Mouse (Mus musculus) liver, embryonic 11.5 days (tissue): ENCODE data around the gene Wwc2. TPM values are rescaled to one million over a fixed set of nuclear protein-coding genes. Genes with fewer than 3 reads are reported as not detected.

Experiments
- ATAC-seq: fragments of 200-750 bp; cut with Nextera tagmentation; replicated peaks from 2 replicates; pipeline ENCODE4 v1.8.0; 2017; ENCODE audit warnings: moderate number of reproducible peaks, mild to moderate bottlenecking, moderate TSS enrichment, moderate library complexity; ENCODE audit not compliant: low FRiP score
- DNase-seq: peaks from one replicate; pipeline ENCODE4 v3.0.0-alpha.2; 2017; ENCODE audit warnings: low spot score
- H3K27ac ChIP-seq: fragments of 300-500 bp; sonication (generic); 2 replicates; pipeline ENCODE4 v1.5.1; 2014; ENCODE audit warnings: mild to moderate bottlenecking, low read depth, low read length, control low read depth
- H3K27me3 ChIP-seq: fragments of 300-500 bp; sonication (generic); replicated peaks from 2 replicates; pipeline ENCODE4 v1.6.1; 2014; ENCODE audit warnings: low read length, mixed read lengths; ENCODE audit not compliant: control insufficient read depth, insufficient read depth
- H3K36me3 ChIP-seq: fragments of 300-500 bp; sonication (generic); 2 replicates; pipeline ENCODE4 v1.6.1; 2014; ENCODE audit warnings: mild to moderate bottlenecking, low read length, moderate library complexity, mixed read lengths; ENCODE audit not compliant: control insufficient read depth, insufficient read depth
- H3K4me1 ChIP-seq: fragments of 300-500 bp; sonication (generic); replicated peaks from 2 replicates; pipeline ENCODE4 v1.6.1; 2014; ENCODE audit warnings: low read length, mixed read lengths; ENCODE audit not compliant: control insufficient read depth, insufficient read depth
- H3K4me2 ChIP-seq: fragments of 300-500 bp; sonication (generic); 2 replicates; pipeline ENCODE4 v1.6.1; 2014; ENCODE audit warnings: mild to moderate bottlenecking, control low read depth, moderate library complexity
- H3K4me3 ChIP-seq: fragments of 300-500 bp; sonication (generic); 2 replicates; pipeline ENCODE4 v1.5.1; 2014; ENCODE audit warnings: low read depth, low read length, control low read depth
- H3K9ac ChIP-seq: fragments of 300-500 bp; sonication (generic); 2 replicates; pipeline ENCODE4 v1.6.1; 2014; ENCODE audit warnings: low read depth, low read length, control low read depth
- H3K9me3 ChIP-seq: fragments of 300-500 bp; sonication (generic); 2 replicates; pipeline ENCODE4 v1.6.1; 2016; ENCODE audit warnings: low read length, inconsistent platforms, mixed read lengths; ENCODE audit not compliant: control insufficient read depth
- WGBS: fragments of 180-500 bp; shearing (Covaris S2); extraction: QIAGEN DNeasy Blood & Tissue Kit; methylation state at CpG from one replicate; pipeline ENCODE4 v1.1.7; 2014; 5-methylcytosine and 5-hydroxymethylcytosine counted together
- polyA plus RNA-seq: library from polyadenylated mRNA; unstranded; fragments of >200 nt; fragmentation: Nextera tagmentation; extraction: Ambion mirVana; gene quantifications from 2 replicates; pipeline ENCODE4 v1.2.1, GENCODE M21; 2014

Wwc2 gene
- polyA plus RNA-seq, 1 experiment from 2014 or later, result 7.3 TPM

GRCm38 (mm10) chr8:47852737-47853136 is 138.0 kb downstream of the Wwc2 start:
- H3K4me2 ChIP-seq, result no peak overlapping the region
- no peaks in the 10 kb centered on the region for H3K9me3 ChIP-seq
- no peaks in the 10 kb centered on the region for H3K27me3 ChIP-seq
- H3K27ac ChIP-seq, result no peak overlapping the region
- H3K36me3 ChIP-seq, result 0 out of 2 replicates have a peak, but pooled peaks cover 2% of the 10 kb centered on the region
- no peak overlapping the region for H3K4me3 ChIP-seq
- no peak for DNase-seq
- no peaks in the 10 kb centered on the region for H3K4me1 ChIP-seq
- H3K9ac ChIP-seq, result no peak overlapping the region
- 77% methylated on average over 5 of the region's 5 CpGs for WGBS
- ATAC-seq, result no peak

- no peak for DNase-seq
- peaks cover 4% of the 10 kb centered on the region; the same call in 1 of the 2 replicates for H3K36me3 ChIP-seq
- no peaks in the 10 kb centered on the region for H3K27me3 ChIP-seq
- ATAC-seq, result no peak; the same call in 1 of the 2 replicates
- H3K4me1 ChIP-seq, result no peaks in the 10 kb centered on the region
- peak overlapping the region; percentile 18 for H3K4me3 ChIP-seq
- H3K4me2 ChIP-seq, result peak overlapping the region; percentile 30
- no peak overlapping the region for H3K9ac ChIP-seq
- 55% methylated on average over 12 of the region's 12 CpGs for WGBS
- no peak overlapping the region for H3K27ac ChIP-seq
- H3K9me3 ChIP-seq, result no peaks in the 10 kb centered on the region
Measured at GRCm38 (mm10) chr8:47851824-47852502, 138.8 kb downstream of the Wwc2 start.

- Histone ChIP-seq H3K27me3 (no peaks in the 10 kb centered on the region), H3K9ac (no peak overlapping the region), H3K27ac (no peak overlapping the region), H3K4me2 (no peak overlapping the region), H3K36me3 (peaks cover 4% of the 10 kb centered on the region; the same call in 1 of the 2 replicates), H3K9me3 (no peaks in the 10 kb centered on the region), H3K4me3 (no peak overlapping the region), H3K4me1 (no peaks in the 10 kb centered on the region)
- DNase-seq (no peak), ATAC-seq (no peak)
- 77% methylated on average over 8 of the region's 8 CpGs for WGBS
Measured at GRCm38 (mm10) chr8:47849842-47850241, 140.9 kb downstream of the Wwc2 start.

- Histone ChIP-seq H3K4me2 (no peak overlapping the region), H3K27ac (no peak overlapping the region), H3K4me3 (no peak overlapping the region), H3K4me1 (no peaks in the 10 kb centered on the region), H3K9me3 (no peaks in the 10 kb centered on the region), H3K9ac (no peak overlapping the region), H3K27me3 (no peaks in the 10 kb centered on the region), H3K36me3 (peaks cover 8% of the 10 kb centered on the region; the same call in 1 of the 2 replicates)
- ATAC-seq, result no peak
- 93% methylated on average over 6 of the region's 6 CpGs for WGBS
- DNase-seq, result no peak
Measured at GRCm38 (mm10) chr8:47847931-47848330, 142.8 kb downstream of the Wwc2 start.

- 90% methylated on average over 14 of the region's 14 CpGs for WGBS
- no peak for DNase-seq
Measured at GRCm38 (mm10) chr8:47847161-47847560, 143.6 kb downstream of the Wwc2 start.

GRCm38 (mm10) chr8:47845956-47846355 is 144.8 kb downstream of the Wwc2 start:
- Histone ChIP-seq H3K4me1 (no peaks in the 10 kb centered on the region), H3K27ac (no peak overlapping the region), H3K9me3 (no peaks in the 10 kb centered on the region), H3K36me3 (peaks cover 8% of the 10 kb centered on the region; the same call in 1 of the 2 replicates), H3K4me2 (no peak overlapping the region), H3K9ac (no peak overlapping the region), H3K27me3 (no peaks in the 10 kb centered on the region), H3K4me3 (no peak overlapping the region)
- ATAC-seq, result no peak
- DNase-seq, result no peak
- WGBS, result 87% methylated on average over 13 of the region's 13 CpGs

More at GRCm38 (mm10) chr8:47847161-47847560, 143.6 kb downstream of the Wwc2 start:
- Histone ChIP-seq H3K9me3 (no peaks in the 10 kb centered on the region), H3K36me3 (peaks cover 8% of the 10 kb centered on the region; the same call in 1 of the 2 replicates), H3K27ac (no peak overlapping the region), H3K4me1 (no peaks in the 10 kb centered on the region), H3K4me3 (no peak overlapping the region), H3K27me3 (no peaks in the 10 kb centered on the region), H3K4me2 (no peak overlapping the region), H3K9ac (no peak overlapping the region)
- no peak for ATAC-seq

GRCm38 (mm10) chr8:47843651-47844050 is 147.1 kb downstream of the Wwc2 start:
- Histone ChIP-seq H3K4me2 (no peak overlapping the region), H3K36me3 (peaks cover 11% of the 10 kb centered on the region), H3K27me3 (no peaks in the 10 kb centered on the region), H3K4me3 (no peak overlapping the region), H3K4me1 (no peaks in the 10 kb centered on the region), H3K27ac (no peak overlapping the region), H3K9me3 (no peaks in the 10 kb centered on the region), H3K9ac (no peak overlapping the region)
- DNase-seq (no peak), ATAC-seq (no peak)
- 95% methylated on average over 10 of the region's 10 CpGs for WGBS

GRCm38 (mm10) chr8:47843063-47843462 is 147.7 kb downstream of the Wwc2 start:
- H3K4me3 ChIP-seq, result no peak overlapping the region
- H3K36me3 ChIP-seq, result peaks cover 11% of the 10 kb centered on the region
- no peak for DNase-seq
- H3K27me3 ChIP-seq, result no peaks in the 10 kb centered on the region
- no peak for ATAC-seq
- no peak overlapping the region for H3K27ac ChIP-seq
- no peak overlapping the region for H3K9ac ChIP-seq
- no peaks in the 10 kb centered on the region for H3K4me1 ChIP-seq
- no peaks in the 10 kb centered on the region for H3K9me3 ChIP-seq
- no peak overlapping the region for H3K4me2 ChIP-seq
- WGBS, result 84% methylated on average over 7 of the region's 7 CpGs

- ATAC-seq (no peak), DNase-seq (no peak)
- no peak overlapping the region for H3K4me2 ChIP-seq
- WGBS, result 79% methylated on average over 1 of the region's 1 CpGs
- H3K27me3 ChIP-seq, result no peaks in the 10 kb centered on the region
- no peak overlapping the region for H3K27ac ChIP-seq
- H3K9ac ChIP-seq, result no peak overlapping the region
- H3K4me1 ChIP-seq, result no peaks in the 10 kb centered on the region
- no peaks in the 10 kb centered on the region for H3K9me3 ChIP-seq
- 0 out of 2 replicates have a peak, but pooled peaks cover 3% of the 10 kb centered on the region for H3K36me3 ChIP-seq
- H3K4me3 ChIP-seq, result no peak overlapping the region
Measured at GRCm38 (mm10) chr8:47833944-47834343, 156.8 kb downstream of the Wwc2 start.
